Mouse (Mus musculus) CH12.LX (cell line): Measurements from ENCODE around the gene Tmem81. TPM values are rescaled to one million over a fixed set of nuclear protein-coding genes. Genes with fewer than 3 reads are reported as not detected.
A peak's percentile ranks its signal among the peaks of the same experiment; 100 is the strongest.

Experiments used
- DNase-seq: peaks from one replicate; pipeline ENCODE4 v3.0.0-alpha.2; 2013; ENCODE audit errors: extremely low read depth
- H3K27ac ChIP-seq: 2 replicates; pipeline ENCODE4 v1.5.1; 2012; ENCODE audit warnings: low read depth, mild to moderate bottlenecking, control low read depth, moderate library complexity; ENCODE audit not compliant: insufficient read depth
- H3K27me3 ChIP-seq: replicated peaks from 2 replicates; pipeline ENCODE3; 2012; ENCODE audit warnings: inconsistent platforms
- H3K36me3 ChIP-seq, 2 experiments: replicated peaks in 1 of 2; 2 replicates each; pipeline versions ENCODE3 to v1.6.1; 2012; ENCODE audit warnings: inconsistent platforms in 1 of 2, low read length in 1 of 2, mild to moderate bottlenecking in 1 of 2, mixed read lengths in 1 of 2, moderate library complexity in 1 of 2; ENCODE audit not compliant: control insufficient read depth in 1 of 2, insufficient read depth in 1 of 2
- H3K4me1 ChIP-seq, 2 experiments: 2 replicates each; pipeline ENCODE4 v1.6.1; 2012; ENCODE audit warnings: inconsistent platforms in 1 of 2, moderate library complexity in 1 of 2; ENCODE audit not compliant: insufficient read depth in 2 of 2, control insufficient read depth in 1 of 2
- H3K4me2 ChIP-seq: 2 replicates; pipeline ENCODE4 v1.6.1; 2012; ENCODE audit warnings: low read depth, mild to moderate bottlenecking, control low read depth; ENCODE audit not compliant: poor library complexity, insufficient read depth, severe bottlenecking
- H3K4me3 ChIP-seq, 3 experiments: fragments of 150-350 bp in 1 of 3; sonication (generic) in 1 of 3; replicated peaks in 1 of 3; 2 replicates each; pipeline versions ENCODE3 to v1.5.1; 2011 to 2012; ENCODE audit warnings: low read depth in 2 of 3, low read length in 2 of 3, mild to moderate bottlenecking in 2 of 3, moderate library complexity in 2 of 3, control low read depth in 1 of 3, improper control_type of control experiment in 1 of 3, inconsistent platforms in 1 of 3, mixed read lengths in 1 of 3; ENCODE audit not compliant: poor library complexity in 1 of 3
- H3K79me2 ChIP-seq: replicated peaks from 2 replicates; pipeline ENCODE4 v1.6.1; 2012; ENCODE audit warnings: mild to moderate bottlenecking, moderate library complexity; ENCODE audit not compliant: control insufficient read depth, poor library complexity, insufficient read depth, severe bottlenecking; ENCODE audit errors: extremely low read depth
- H3K9ac ChIP-seq: 2 replicates; pipeline ENCODE4 v1.6.1; 2012; ENCODE audit warnings: low read depth, mild to moderate bottlenecking, control low read depth, moderate library complexity; ENCODE audit not compliant: insufficient read depth
- H3K9me3 ChIP-seq: replicated peaks from 2 replicates; pipeline ENCODE3; 2012; ENCODE audit warnings: low read length, inconsistent platforms, mixed read lengths
- CHD2 ChIP-seq: IDR thresholded peaks from 2 replicates; pipeline ENCODE4 v1.6.1; 2011; ENCODE audit warnings: low read length, improper control_type of control experiment
- CTCF ChIP-seq, 2 experiments: IDR thresholded peaks in 1 of 2; conservative IDR thresholded peaks in 1 of 2; 2 replicates each; pipeline ENCODE4 v1.5.1; 2011 to 2012; ENCODE audit warnings: low read depth in 2 of 2, low read length in 2 of 2, improper control_type of control experiment in 1 of 2, inconsistent platforms in 1 of 2, mild to moderate bottlenecking in 1 of 2, moderate library complexity in 1 of 2
- EP300 ChIP-seq: IDR thresholded peaks from 2 replicates; pipeline ENCODE4 v1.6.1; 2011; ENCODE audit warnings: low read length, improper control_type of control experiment
- IRF4 ChIP-seq: IDR thresholded peaks from 2 replicates; pipeline ENCODE4 v1.6.1; 2014; ENCODE audit warnings: low read depth, mild to moderate bottlenecking, inconsistent platforms, low read length, improper control_type of control experiment
- JUN ChIP-seq: IDR thresholded peaks from 2 replicates; pipeline ENCODE4 v1.6.1; 2011; ENCODE audit warnings: low read depth, mild to moderate bottlenecking, low read length, improper control_type of control experiment, moderate library complexity; ENCODE audit not compliant: insufficient read depth
- JUND ChIP-seq: conservative IDR thresholded peaks from 2 replicates; pipeline ENCODE4 v1.6.1; 2011; ENCODE audit warnings: low read depth, low read length, improper control_type of control experiment
- KAT2A ChIP-seq: IDR thresholded peaks from 2 replicates; pipeline ENCODE4 v1.6.1; 2012; ENCODE audit warnings: low read length, improper control_type of control experiment, inconsistent platforms; ENCODE audit not compliant: insufficient replicate concordance
- MEF2A ChIP-seq: IDR thresholded peaks from 2 replicates; pipeline ENCODE4 v1.6.1; 2014; ENCODE audit warnings: low read depth, mild to moderate bottlenecking, inconsistent platforms, low read length, improper control_type of control experiment, borderline replicate concordance
- NELFE ChIP-seq: IDR thresholded peaks from 2 replicates; pipeline ENCODE4 v1.6.1; 2011; ENCODE audit warnings: low read depth, low read length, improper control_type of control experiment
- RAD21 ChIP-seq: IDR thresholded peaks from 2 replicates; pipeline ENCODE4 v1.6.1; 2011; ENCODE audit warnings: low read depth, mild to moderate bottlenecking, low read length, improper control_type of control experiment, moderate library complexity
- SIN3A ChIP-seq: IDR thresholded peaks from 2 replicates; pipeline ENCODE4 v1.6.1; 2012; ENCODE audit warnings: low read length, improper control_type of control experiment, inconsistent platforms
- SMC3 ChIP-seq: IDR thresholded peaks from 2 replicates; pipeline ENCODE4 v1.6.1; 2011; ENCODE audit warnings: low read depth, low read length, improper control_type of control experiment
- TCF12 ChIP-seq: IDR thresholded peaks from 2 replicates; pipeline ENCODE4 v1.6.1; 2014; ENCODE audit warnings: low read depth, mild to moderate bottlenecking, inconsistent platforms, low read length, improper control_type of control experiment
- ZC3H11A ChIP-seq: IDR thresholded peaks from 2 replicates; pipeline ENCODE4 v1.6.1; 2012; ENCODE audit warnings: low read depth, mild to moderate bottlenecking, inconsistent platforms, low read length, improper control_type of control experiment
- ZKSCAN1 ChIP-seq: IDR thresholded peaks from 2 replicates; pipeline ENCODE4 v1.6.1; 2012; ENCODE audit warnings: low read depth, inconsistent platforms, low read length, improper control_type of control experiment, borderline replicate concordance
- ZNF384 ChIP-seq: IDR thresholded peaks from 2 replicates; pipeline ENCODE4 v1.6.1; 2012; ENCODE audit warnings: low read depth, low read length, improper control_type of control experiment, inconsistent platforms
- dilution Hi-C: fragments of 300-500 bp; cut with MboI; formaldehyde crosslinking; loops from 2 replicates; pipeline ENCODE4 v1.14.3; 2020; ENCODE audit warnings: low sequenced_read_pairs; ENCODE audit not compliant: extremely low pct_unique_long_range_greater_than_20kb, extremely low pct_ligation_motif_present
- in situ Hi-C: fragments of 300-500 bp; cut with MboI; formaldehyde crosslinking; loops from 3 replicates; pipeline ENCODE4 v1.14.3; 2019; ENCODE audit warnings: low sequenced_read_pairs, low pct_ligation_motif_present, low pct_unique_long_range_greater_than_20kb, mixed read lengths
- polyA plus RNA-seq: library from polyadenylated mRNA; unstranded; fragments of >175 nt; gene quantifications from 2 replicates; pipeline ENCODE4 v1.2.1, GENCODE M21; 2012; ENCODE audit warnings: low read depth; ENCODE audit not compliant: insufficient read length
- total RNA-seq, 2 experiments: library from RNA; depleted of rRNA; stranded (reverse); fragments of 300-350 nt in 1 of 2; fragments of >200 nt in 1 of 2; gene quantifications; 2 replicates each; pipeline ENCODE4 v1.2.3; 2012 to 2014

Gene Tmem81
- total and polyA plus RNA-seq, 3 experiments, result 2.2 to 3.3 (median 2.8) TPM

GRCm38 (mm10) chr1:132525832-132526231, 19.8 kb downstream of the Tmem81 start:
- no peak overlapping the region for H3K4me3 ChIP-seq
- H3K36me3 ChIP-seq, result no peaks in the 10 kb centered on the region
- H3K9me3 ChIP-seq, result peaks cover 3% of the 10 kb centered on the region
- DNase-seq, result peak; percentile 66
- H3K9ac ChIP-seq, result no peak overlapping the region
- TF ChIP-seq CTCF (conservative IDR thresholded peaks at IDR 0.05 in 1 of 2, IDR thresholded peaks at IDR 0.05 in 1 of 2; ENCODE audit: low read depth in 2 of 2, low read length in 2 of 2) (peak; percentile 73 to 97), RAD21 (peak; percentile 97), NELFE (no peak; the same call in 1 of the 2 replicates), SIN3A (no peak), JUN (no peak), TCF12 (no peak), ZC3H11A (peak; percentile 95), EP300 (no peak), CHD2 (no peak), JUND (no peak), MEF2A (0 out of 2 replicates have a peak, but pooled peaks have one; percentile 24), SMC3 (peak; percentile 98), ZNF384 (no peak), IRF4 (0 out of 2 replicates have a peak, but pooled peaks have one; percentile 12), ZKSCAN1 (no peak), KAT2A (no peak)
- TF ChIP-seq, all 38 proteins: peak for 6
- Histone ChIP-seq H3K27me3 (peaks cover 68% of the 10 kb centered on the region), H3K4me2 (no peak overlapping the region), H3K4me1 (peaks cover 6 to 13% of the 10 kb centered on the region in 2 experiments), H3K79me2 (no peaks in the 10 kb centered on the region), H3K27ac (no peak overlapping the region)
- dilution Hi-C loops, result no loop called here
- in situ Hi-C loops, result loop anchor here (5.0 kb wide), 1 partner anchor 66 kb away; no protein-coding TSS in a partner anchor

DNA sequence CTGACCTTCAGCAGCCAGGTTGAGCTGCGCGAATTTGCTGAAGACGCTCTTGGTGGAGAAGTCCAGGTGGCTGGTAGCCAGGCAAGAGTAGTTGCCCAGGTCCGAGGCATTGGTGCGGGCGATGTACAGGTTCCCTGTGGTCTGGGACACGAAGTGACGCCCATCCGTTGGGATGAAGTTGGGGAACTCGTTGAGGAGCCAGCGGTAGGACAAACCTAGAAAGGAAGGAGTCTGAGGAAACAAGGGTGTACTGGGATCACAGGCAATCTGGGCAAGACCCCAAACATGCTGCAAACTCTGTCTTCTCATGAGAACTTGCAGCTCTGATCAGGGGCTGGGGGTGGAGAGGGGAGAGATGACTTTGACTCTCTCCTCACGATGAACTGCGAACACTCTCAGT, 22.0 kb downstream of the Tmem81 start:
- Histone ChIP-seq H3K27ac (no peak overlapping the region), H3K4me3 (no peak overlapping the region), H3K27me3 (peaks cover 62% of the 10 kb centered on the region), H3K9ac (no peak overlapping the region), H3K79me2 (no peaks in the 10 kb centered on the region), H3K9me3 (peaks cover 3% of the 10 kb centered on the region), H3K36me3 (no peaks in the 10 kb centered on the region), H3K4me1 (peaks cover 18 to 35% of the 10 kb centered on the region in 2 experiments), H3K4me2 (no peak overlapping the region)
- dilution Hi-C loops (no loop called here), in situ Hi-C loops (loop anchor here (5.0 kb wide), 1 partner anchor 64 kb away; no protein-coding TSS in a partner anchor)
- DNase-seq, result no peak
- TF ChIP-seq KAT2A (no peak), SIN3A (no peak)
